ENCODE assay signal across 9 mouse cellular contexts in the genomic region with DNA sequence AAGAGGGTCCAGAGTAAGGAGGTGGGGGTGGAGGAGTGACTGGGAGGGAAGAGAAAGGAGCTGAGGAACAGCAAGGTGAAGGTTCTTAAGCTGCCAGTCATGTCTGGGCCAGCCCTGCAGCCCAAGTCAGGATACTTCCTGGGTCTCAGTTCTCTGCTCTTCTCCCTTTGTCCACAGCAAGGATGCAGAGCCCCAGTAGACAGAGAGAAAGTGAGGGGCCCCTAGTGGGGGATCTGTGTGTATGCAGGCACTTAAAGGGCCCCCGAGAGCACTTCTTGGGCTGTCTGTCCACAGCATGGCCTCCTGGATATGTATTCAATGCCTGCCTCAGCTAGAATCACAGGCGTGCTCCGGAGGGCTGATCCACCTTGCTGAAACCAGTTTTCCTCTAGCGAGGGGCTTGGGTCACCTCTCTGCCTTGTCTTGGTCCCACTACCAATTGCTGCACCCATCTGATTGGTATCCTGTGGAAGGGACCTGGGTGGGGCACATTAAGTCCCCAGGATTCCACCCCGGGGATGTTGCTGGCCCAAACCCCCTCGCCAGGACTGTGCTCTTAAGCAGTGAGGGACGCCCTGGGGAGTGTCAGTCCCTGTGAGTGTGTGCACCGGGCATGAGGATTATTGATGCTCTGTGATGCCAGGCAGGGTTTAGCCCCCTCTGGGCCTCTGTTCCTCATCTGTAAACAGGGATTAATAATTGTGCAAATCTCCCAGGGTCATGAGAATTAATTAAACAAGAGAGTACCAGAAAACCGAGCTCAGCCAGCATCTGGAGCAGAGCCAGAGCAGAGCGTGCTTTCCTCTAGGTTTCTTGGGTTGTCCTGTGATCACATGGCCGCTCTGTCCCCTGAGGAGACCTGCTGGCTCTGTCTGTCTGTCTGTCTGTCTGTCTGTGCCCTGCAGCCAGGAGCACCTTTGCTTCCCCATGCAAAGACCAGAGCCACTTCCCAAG. TPM values are rescaled to one million over a fixed set of nuclear protein-coding genes. Genes with fewer than 3 reads are reported as not detected.
DNase-seq lines count a peak whose midpoint lies in the region; ATAC-seq and TF ChIP-seq lines count a peak whose summit lies in the region.
"Had no signal": no experiment of that assay in that cellular context is flagged by ENCODE, and none has a peak within 500 bp of the region (broad histone marks: within the 10 kb centered on the region; RNA-seq: fewer than 3 reads in every experiment).

No protein-coding gene starts in this region.

- H3K4me2 ChIP-seq in hindbrain, embryonic 12.5 days (replicated peaks), result no peak overlapping the region
- H3K4me2 ChIP-seq in limb, embryonic 14.5 days (replicated peaks; ENCODE audit: low read depth, low read length, severe bottlenecking), result no peak overlapping the region

- TF ChIP-seq POLR2A in limb, embryonic 14.5 days (IDR thresholded peaks at IDR 0.05; ENCODE audit: borderline replicate concordance, extremely low read depth, insufficient read depth, insufficient read length), result no peak

- 0 out of 2 replicates have a peak overlapping the region, but pooled peaks have one; percentile 31 for H3K27ac ChIP-seq in hindbrain, embryonic 12.5 days
- H3K27ac ChIP-seq in limb, embryonic 14.5 days (replicated peaks; ENCODE audit: low read depth, low read length), result no peak overlapping the region

- peak; percentile 71 for DNase-seq in embryo, embryonic 10.5 days (ENCODE audit: low spot score)
- DNase-seq in embryo, embryonic 10 days (ENCODE audit: low spot score), result no peak
- DNase-seq in Muller cell, postnatal 12 days (ENCODE audit: inconsistent ontology term), result peak; percentile 59
- no peak for DNase-seq in limb, embryonic 14.5 days (ENCODE audit: low spot score)
- peak; percentile 69 for DNase-seq in splenic B cell, adult 2 months (ENCODE audit: low read depth, low spot score)
- no peak for DNase-seq in cerebellum, adult 9-11 months
- DNase-seq in spleen, postnatal 14 days (ENCODE audit: low spot score in 2 of 2), result no peak

- no peaks in the 10 kb centered on the region for H3K36me3 ChIP-seq in hindbrain, embryonic 12.5 days
- H3K36me3 ChIP-seq in limb, embryonic 14.5 days (ENCODE audit: control insufficient read depth, insufficient read depth, low read length), result no peaks in the 10 kb centered on the region
- H3K36me3 ChIP-seq in splenic B cell, adult 2 months (ENCODE audit: control insufficient read depth, insufficient read depth, low read length, poor library complexity, severe bottlenecking), result no peaks in the 10 kb centered on the region

- peak overlapping the region; percentile 4; the same call in 1 of the 2 replicates for H3K9ac ChIP-seq in hindbrain, embryonic 12.5 days
- H3K9ac ChIP-seq in limb, embryonic 14.5 days (ENCODE audit: low read depth, low read length, severe bottlenecking), result no peak overlapping the region

- no peak overlapping the region for H3K4me3 ChIP-seq in hindbrain, embryonic 12.5 days
- H3K4me3 ChIP-seq in limb, embryonic 14.5 days (replicated peaks; ENCODE audit: low read length), result no peak overlapping the region
- H3K4me3 ChIP-seq: erythroblast, embryonic 14.5 days had no signal

- no peak; the same call in 1 of the 2 replicates for ATAC-seq in hindbrain, embryonic 12.5 days (ENCODE audit: low FRiP score)
- ATAC-seq in limb, embryonic 14.5 days (ENCODE audit: low FRiP score, low read depth), result peak; percentile 28; the same call in 1 of the 2 replicates

- H3K27me3 ChIP-seq in hindbrain, embryonic 12.5 days, result no peaks in the 10 kb centered on the region
- H3K27me3 ChIP-seq in limb, embryonic 14.5 days (ENCODE audit: control insufficient read depth, insufficient read depth, low read length), result no peaks in the 10 kb centered on the region
- no peaks in the 10 kb centered on the region for H3K27me3 ChIP-seq in splenic B cell, adult 2 months (ENCODE audit: control insufficient read depth, insufficient read depth, low read length, poor library complexity, severe bottlenecking)

- H3K4me1 ChIP-seq in hindbrain, embryonic 12.5 days, result peaks cover 16% of the 10 kb centered on the region
- peaks cover 12% of the 10 kb centered on the region; the same call in 1 of the 2 replicates for H3K4me1 ChIP-seq in limb, embryonic 14.5 days (ENCODE audit: control insufficient read depth, insufficient read depth, low read length)

- WGBS in hindbrain, embryonic 12.5 days, result 50% methylated on average over 11 of the region's 11 CpGs
- 45% methylated on average over 11 of the region's 11 CpGs for WGBS in limb, embryonic 14.5 days

- no peaks in the 10 kb centered on the region for H3K9me3 ChIP-seq in hindbrain, embryonic 12.5 days (replicated peaks)
- no peaks in the 10 kb centered on the region for H3K9me3 ChIP-seq in limb, embryonic 14.5 days (ENCODE audit: control insufficient read depth, low read length)

RNA-seq across cellular contexts. Expression of a gene that starts 26.5 kb away (rescaled TPM):
- polyA plus RNA-seq in hindbrain, embryonic 12.5 days (2016; fragmentation: Nextera tagmentation; extraction: Ambion mirVana), result 25.5 and 26.9 TPM in 2 replicates
- 130 and 180 TPM in 2 replicates for polyA plus RNA-seq in limb, embryonic 14.5 days (2012; rRNA removed)
- 73.0 and 84.1 TPM in 2 replicates for polyA plus RNA-seq in limb, embryonic 14.5 days (2014; fragmentation: Nextera tagmentation; extraction: Ambion mirVana)

RNA-seq across cellular contexts. Expression of a gene that starts 34.3 kb away (rescaled TPM):
- 629 and 723 TPM in 2 replicates for polyA plus RNA-seq in hindbrain, embryonic 12.5 days (2016; fragmentation: Nextera tagmentation; extraction: Ambion mirVana)
- polyA plus RNA-seq in limb, embryonic 14.5 days (2012; rRNA removed), result 946 and 1,047 TPM in 2 replicates
- 1,133 and 1,180 TPM in 2 replicates for polyA plus RNA-seq in limb, embryonic 14.5 days (2014; fragmentation: Nextera tagmentation; extraction: Ambion mirVana)

RNA-seq across cellular contexts. Expression of a gene that starts 43.2 kb away (rescaled TPM):
- 29.0 and 30.7 TPM in 2 replicates for polyA plus RNA-seq in hindbrain, embryonic 12.5 days (2016; fragmentation: Nextera tagmentation; extraction: Ambion mirVana)
- 34.4 and 35.1 TPM in 2 replicates for polyA plus RNA-seq in limb, embryonic 14.5 days (2012; rRNA removed)
- polyA plus RNA-seq in limb, embryonic 14.5 days (2014; fragmentation: Nextera tagmentation; extraction: Ambion mirVana), result 45.6 and 45.8 TPM in 2 replicates

RNA-seq across cellular contexts. Expression of a gene that starts 52.3 kb away (rescaled TPM):
- polyA plus RNA-seq in hindbrain, embryonic 12.5 days (2016; fragmentation: Nextera tagmentation; extraction: Ambion mirVana), result 7.6 and 8.5 TPM in 2 replicates
- 54.5 and 64.6 TPM in 2 replicates for polyA plus RNA-seq in limb, embryonic 14.5 days (2012; rRNA removed)
- 41.2 and 44.6 TPM in 2 replicates for polyA plus RNA-seq in limb, embryonic 14.5 days (2014; fragmentation: Nextera tagmentation; extraction: Ambion mirVana)
- polyA plus RNA-seq: erythroblast, embryonic 14.5 days had no signal

RNA-seq across cellular contexts. Expression of a gene that starts 52.6 kb away (rescaled TPM):
- polyA plus RNA-seq in hindbrain, embryonic 12.5 days (2016; fragmentation: Nextera tagmentation; extraction: Ambion mirVana), result 37.5 and 39.7 TPM in 2 replicates
- 79.9 and 87.1 TPM in 2 replicates for polyA plus RNA-seq in limb, embryonic 14.5 days (2012; rRNA removed)
- polyA plus RNA-seq in limb, embryonic 14.5 days (2014; fragmentation: Nextera tagmentation; extraction: Ambion mirVana), result 69.5 and 74.0 TPM in 2 replicates

Comparison
In these comparisons a context has a peak if more than half of its experiments do, and no peak if none do; other contexts are left out.
1. DNase-seq: peak in embryo, embryonic 10.5 days (single experiment), Muller cell, postnatal 12 days (single experiment) and splenic B cell, adult 2 months (single experiment); none in embryo, embryonic 10 days (single experiment), limb, embryonic 14.5 days (single experiment), cerebellum, adult 9-11 months (single experiment) and spleen, postnatal 14 days (0 of 2).